Mouse (Mus musculus): Measurements from ENCODE around the gene Tmem150b.

- no peak for TF ChIP-seq POLR2A (IDR thresholded peaks at IDR 0.05; ENCODE audit: control insufficient read depth, low read depth, low read length)
- no peak for TF ChIP-seq CTCF (IDR thresholded peaks at IDR 0.05; ENCODE audit: control insufficient read depth, insufficient read depth, insufficient replicate concordance, low read depth, low read length)
Observed at GRCm38 (mm10) chr7:4741151-4741550, 16.1 kb upstream of the Tmem150b start.
